Mouse (Mus musculus) lung, embryonic 16.5 days (tissue): Measurements from ENCODE around the gene Prkcg. TPM values are rescaled to one million over a fixed set of nuclear protein-coding genes. Genes with fewer than 3 reads are reported as not detected.

Source experiments
- ATAC-seq: fragments of 200-750 bp; cut with Nextera tagmentation; 2 replicates; pipeline ENCODE4 v1.8.0; 2017; ENCODE audit warnings: low read depth, mild to moderate bottlenecking, moderate library complexity
- H3K27ac ChIP-seq: fragments of 300-500 bp; sonication (generic); 2 replicates; pipeline ENCODE4 v1.5.1; 2014; ENCODE audit warnings: mild to moderate bottlenecking, control low read depth, low read length
- H3K27me3 ChIP-seq: fragments of 300-500 bp; sonication (generic); 2 replicates; pipeline ENCODE4 v1.6.1; 2014; ENCODE audit warnings: low read depth, low read length, mixed read lengths; ENCODE audit not compliant: control insufficient read depth, insufficient read depth
- H3K36me3 ChIP-seq: fragments of 300-500 bp; sonication (generic); 2 replicates; pipeline ENCODE4 v1.6.1; 2014; ENCODE audit warnings: low read length; ENCODE audit not compliant: control insufficient read depth, insufficient read depth
- H3K4me1 ChIP-seq: fragments of 300-500 bp; sonication (generic); replicated peaks from 2 replicates; pipeline ENCODE4 v1.6.1; 2014; ENCODE audit warnings: low read length, mixed read lengths; ENCODE audit not compliant: control insufficient read depth, insufficient read depth
- H3K4me2 ChIP-seq: fragments of 300-500 bp; sonication (generic); 2 replicates; pipeline ENCODE4 v1.6.1; 2014; ENCODE audit warnings: low read depth, low read length, control low read depth
- H3K4me3 ChIP-seq: fragments of 300-500 bp; sonication (generic); 2 replicates; pipeline ENCODE4 v1.5.1; 2014; ENCODE audit warnings: mild to moderate bottlenecking, low read length, control low read depth
- H3K9ac ChIP-seq: fragments of 300-500 bp; sonication (generic); 2 replicates; pipeline ENCODE4 v1.6.1; 2014; ENCODE audit warnings: low read length, control low read depth
- H3K9me3 ChIP-seq: fragments of 300-500 bp; sonication (generic); 2 replicates; pipeline ENCODE4 v1.6.1; 2016; ENCODE audit warnings: low read length; ENCODE audit not compliant: control insufficient read depth
- WGBS: fragments of 180-500 bp; shearing (Covaris S2); extraction: QIAGEN DNeasy Blood & Tissue Kit; methylation state at CpG from one replicate; pipeline ENCODE4 v1.1.7; 2014; 5-methylcytosine and 5-hydroxymethylcytosine counted together
- polyA plus RNA-seq: library from polyadenylated mRNA; unstranded; fragments of >200 nt; fragmentation: Nextera tagmentation; extraction: Ambion mirVana; gene quantifications from 2 replicates; pipeline ENCODE4 v1.2.1, GENCODE M21; 2015

Prkcg gene
- polyA plus RNA-seq, 1 experiment from 2014 or later: 0.24 TPM

DNA sequence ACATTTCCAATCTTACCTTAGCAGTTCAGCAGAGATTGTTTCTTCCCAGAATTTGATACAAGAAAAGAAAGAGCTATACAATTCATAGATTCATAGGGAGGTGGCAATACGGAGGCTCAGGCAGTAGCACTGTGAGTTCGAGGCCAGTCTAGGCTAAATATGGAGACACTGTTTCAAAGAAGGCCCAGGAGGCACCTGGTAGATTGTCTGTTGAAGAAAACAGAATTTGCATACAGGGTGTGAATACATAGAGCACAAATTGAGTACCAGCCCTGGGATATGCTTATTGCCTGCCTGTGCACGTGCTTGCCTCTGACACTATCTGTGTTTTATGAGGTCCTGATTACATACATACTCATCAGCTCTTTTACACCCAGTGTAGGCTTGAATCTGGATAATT, 17.4 kb downstream of the Prkcg start:
- Histone ChIP-seq H3K4me1 (peaks cover 12% of the 10 kb centered on the region), H3K27ac (no peak overlapping the region), H3K27me3 (peaks cover 21% of the 10 kb centered on the region), H3K4me3 (no peak overlapping the region), H3K9me3 (0 out of 2 replicates have a peak, but pooled peaks cover 3% of the 10 kb centered on the region), H3K9ac (no peak overlapping the region), H3K36me3 (no peaks in the 10 kb centered on the region), H3K4me2 (no peak overlapping the region)
- ATAC-seq: no peak
- WGBS: 74% methylated on average over 3 of the region's 3 CpGs

DNA sequence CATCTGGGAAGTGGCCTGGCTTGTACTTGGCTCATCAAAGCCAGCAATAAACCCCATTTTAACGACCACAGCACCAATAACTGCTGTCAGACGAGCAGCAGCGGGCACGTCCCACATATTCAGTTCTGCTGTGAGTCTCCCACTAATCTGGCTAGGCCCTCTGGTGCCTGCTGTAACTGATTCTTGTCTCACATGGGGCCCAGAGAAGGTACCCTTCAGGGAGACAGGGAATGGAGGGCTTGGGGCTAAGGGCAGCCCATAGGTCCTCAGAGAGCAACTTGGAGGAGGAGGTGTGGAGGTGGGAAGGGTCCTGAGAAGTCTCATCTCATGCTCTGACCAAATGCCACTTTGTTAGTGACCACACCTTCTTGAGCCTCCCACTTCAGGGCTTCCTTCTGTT, 19.7 kb downstream of the Prkcg start:
- 0 out of 2 replicates have a peak, but pooled peaks cover 3% of the 10 kb centered on the region for H3K9me3 ChIP-seq
- no peak overlapping the region for H3K9ac ChIP-seq
- H3K4me2 ChIP-seq: no peak overlapping the region
- H3K4me1 ChIP-seq: no peaks in the 10 kb centered on the region
- 59% methylated on average over 4 of the region's 4 CpGs for WGBS
- no peak overlapping the region for H3K27ac ChIP-seq
- H3K27me3 ChIP-seq: peaks cover 16% of the 10 kb centered on the region
- ATAC-seq: no peak
- H3K4me3 ChIP-seq: no peak overlapping the region
- no peaks in the 10 kb centered on the region for H3K36me3 ChIP-seq

DNA sequence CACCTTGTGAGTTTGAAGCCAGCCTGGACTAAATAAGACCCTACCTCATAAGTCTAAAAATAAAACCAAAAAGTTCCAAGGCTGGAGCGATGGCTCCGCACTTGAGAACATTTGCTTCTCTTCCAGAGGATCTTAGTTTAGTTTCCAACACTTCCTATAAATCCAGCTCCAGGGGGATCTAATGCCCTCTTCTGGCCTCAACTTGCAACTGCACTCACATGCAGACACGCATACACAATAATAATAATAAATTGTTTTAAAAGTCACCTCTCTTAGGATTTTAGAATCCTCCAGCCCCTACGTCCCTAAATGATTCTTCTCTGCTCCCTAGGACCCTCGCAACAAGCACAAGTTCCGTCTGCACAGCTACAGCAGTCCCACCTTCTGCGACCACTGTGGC, 21.3 kb downstream of the Prkcg start:
- WGBS: 96% methylated on average over 7 of the region's 7 CpGs
- no peak for ATAC-seq
- Histone ChIP-seq H3K9ac (no peak overlapping the region), H3K36me3 (no peaks in the 10 kb centered on the region), H3K9me3 (0 out of 2 replicates have a peak, but pooled peaks cover 3% of the 10 kb centered on the region), H3K4me2 (no peak overlapping the region), H3K27me3 (peaks cover 3% of the 10 kb centered on the region; the same call in 1 of the 2 replicates), H3K27ac (no peak overlapping the region), H3K4me3 (no peak overlapping the region), H3K4me1 (no peaks in the 10 kb centered on the region)

DNA sequence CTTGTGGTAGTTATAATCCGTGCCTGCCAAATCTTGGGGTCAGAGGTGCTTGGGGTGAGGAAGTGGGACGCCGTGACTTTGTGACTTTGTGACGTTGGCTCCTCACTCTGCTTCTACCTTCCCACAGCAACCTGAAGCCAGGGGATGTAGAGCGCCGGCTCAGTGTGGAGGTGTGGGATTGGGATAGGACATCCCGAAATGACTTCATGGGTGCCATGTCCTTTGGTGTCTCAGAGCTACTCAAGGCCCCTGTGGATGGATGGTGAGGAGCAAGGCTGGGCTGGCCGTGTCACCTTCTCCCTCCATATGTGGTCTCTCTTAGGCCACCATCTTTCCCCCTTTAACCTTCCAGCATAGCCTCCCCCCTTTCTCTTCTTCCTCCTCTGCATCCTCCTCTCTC, 24.6 kb downstream of the Prkcg start:
- no peak overlapping the region for H3K27ac ChIP-seq
- no peak overlapping the region for H3K4me3 ChIP-seq
- H3K27me3 ChIP-seq: no peaks in the 10 kb centered on the region
- no peak overlapping the region for H3K4me2 ChIP-seq
- H3K9ac ChIP-seq: no peak overlapping the region
- WGBS: 73% methylated on average over 8 of the region's 8 CpGs
- H3K36me3 ChIP-seq: no peaks in the 10 kb centered on the region
- peak; percentile 31; the same call in 1 of the 2 replicates for ATAC-seq
- H3K4me1 ChIP-seq: no peaks in the 10 kb centered on the region
- H3K9me3 ChIP-seq: 0 out of 2 replicates have a peak, but pooled peaks cover 3% of the 10 kb centered on the region

DNA sequence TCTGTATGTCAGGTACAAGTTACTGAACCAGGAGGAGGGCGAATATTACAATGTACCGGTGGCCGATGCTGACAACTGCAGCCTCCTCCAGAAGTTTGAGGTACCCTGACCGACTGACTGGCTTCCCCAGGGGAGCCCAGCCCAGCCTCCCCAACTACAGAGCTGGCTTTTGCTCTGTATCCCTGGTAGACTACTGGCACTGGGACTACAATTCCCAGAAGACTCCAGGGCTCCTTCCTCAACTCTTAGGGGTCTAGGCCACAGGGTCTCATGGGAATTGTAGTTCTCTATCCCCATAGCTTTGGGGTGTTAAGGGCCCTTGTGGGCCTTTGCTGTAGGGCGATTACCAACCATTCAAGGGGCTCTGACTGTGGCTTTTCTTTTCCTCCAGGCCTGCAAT, 25.1 kb downstream of the Prkcg start:
- H3K4me2 ChIP-seq: no peak overlapping the region
- H3K27me3 ChIP-seq: no peaks in the 10 kb centered on the region
- no peaks in the 10 kb centered on the region for H3K4me1 ChIP-seq
- H3K9me3 ChIP-seq: 0 out of 2 replicates have a peak, but pooled peaks cover 3% of the 10 kb centered on the region
- H3K4me3 ChIP-seq: no peak overlapping the region
- 67% methylated on average over 5 of the region's 5 CpGs for WGBS
- no peak overlapping the region for H3K27ac ChIP-seq
- H3K9ac ChIP-seq: no peak overlapping the region
- no peaks in the 10 kb centered on the region for H3K36me3 ChIP-seq
- ATAC-seq: no peak

DNA sequence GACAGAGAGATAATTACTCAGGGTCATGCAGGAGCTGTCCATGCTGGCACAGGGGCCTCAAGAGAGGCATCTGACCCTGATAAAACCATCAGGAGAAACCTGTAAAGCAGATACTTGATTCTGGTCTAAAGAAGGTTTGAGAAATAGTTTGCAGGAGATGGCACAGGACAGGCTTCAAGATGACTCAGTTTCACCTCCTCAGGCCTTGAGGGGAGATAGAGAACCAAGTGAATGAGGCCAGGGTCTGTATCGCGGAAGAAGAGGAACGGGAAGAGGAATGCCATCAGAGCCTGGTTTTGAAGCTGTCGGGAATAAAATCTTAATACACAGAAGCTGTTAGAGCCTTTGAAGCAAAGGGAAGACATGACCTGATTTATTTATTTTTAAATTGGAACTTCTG, 28.7 kb downstream of the Prkcg start:
- Histone ChIP-seq H3K36me3 (no peaks in the 10 kb centered on the region), H3K9ac (no peak overlapping the region), H3K4me1 (no peaks in the 10 kb centered on the region), H3K4me3 (no peak overlapping the region), H3K27me3 (no peaks in the 10 kb centered on the region), H3K4me2 (no peak overlapping the region), H3K9me3 (no peaks in the 10 kb centered on the region), H3K27ac (no peak overlapping the region)
- WGBS: 28% methylated on average over 4 of the region's 4 CpGs
- no peak for ATAC-seq

DNA sequence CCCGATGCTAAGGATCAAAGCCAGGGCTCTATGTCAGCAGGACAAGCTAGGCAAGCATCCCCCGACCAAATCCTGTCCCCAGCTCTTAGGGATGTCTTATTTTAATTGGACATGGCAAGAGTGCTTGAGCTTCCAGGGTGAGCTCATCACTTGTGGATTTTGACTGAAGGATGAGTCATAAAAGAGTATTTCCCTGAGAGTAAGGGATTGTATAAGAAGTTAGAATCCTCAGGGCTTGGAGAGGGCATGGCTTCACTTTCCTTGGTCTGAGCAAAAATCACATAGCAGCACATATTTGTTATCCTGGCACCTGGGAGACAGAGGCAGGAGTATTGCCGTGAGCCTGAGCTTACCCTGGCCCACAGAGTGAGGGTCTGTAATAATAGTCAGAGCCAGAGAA, 31.9 kb downstream of the Prkcg start:
- 47% methylated on average over 3 of the region's 3 CpGs for WGBS
- Histone ChIP-seq H3K27ac (no peak overlapping the region), H3K9ac (no peak overlapping the region), H3K36me3 (no peaks in the 10 kb centered on the region), H3K9me3 (no peaks in the 10 kb centered on the region), H3K4me2 (no peak overlapping the region), H3K4me3 (no peak overlapping the region), H3K4me1 (no peaks in the 10 kb centered on the region), H3K27me3 (no peaks in the 10 kb centered on the region)
- no peak for ATAC-seq

DNA sequence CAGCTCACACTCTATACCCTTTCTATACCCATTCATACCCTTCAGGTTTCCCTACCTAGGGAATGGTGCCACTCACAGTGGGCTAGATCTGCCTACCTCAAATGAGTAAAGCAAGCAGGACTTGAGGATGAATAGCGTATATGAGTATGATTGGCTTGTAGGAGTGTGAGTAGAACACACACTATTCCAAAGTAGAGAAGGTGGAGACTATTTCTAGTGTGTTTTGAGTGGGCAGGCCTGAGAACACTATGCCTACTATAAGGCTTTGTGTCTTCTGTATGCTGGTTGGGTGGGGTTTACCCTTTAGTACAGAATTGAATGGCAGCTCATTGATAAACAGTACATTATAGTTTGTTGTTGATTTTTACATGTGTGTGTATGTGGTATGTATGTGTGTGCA, 34.8 kb downstream of the Prkcg start:
- H3K4me3 ChIP-seq: no peak overlapping the region
- no peaks in the 10 kb centered on the region for H3K36me3 ChIP-seq
- H3K9me3 ChIP-seq: no peaks in the 10 kb centered on the region
- 79% methylated on average over 1 of the region's 1 CpGs for WGBS
- H3K4me2 ChIP-seq: no peak overlapping the region
- ATAC-seq: no peak
- H3K9ac ChIP-seq: no peak overlapping the region
- H3K4me1 ChIP-seq: no peaks in the 10 kb centered on the region
- H3K27me3 ChIP-seq: no peaks in the 10 kb centered on the region
- H3K27ac ChIP-seq: no peak overlapping the region

DNA sequence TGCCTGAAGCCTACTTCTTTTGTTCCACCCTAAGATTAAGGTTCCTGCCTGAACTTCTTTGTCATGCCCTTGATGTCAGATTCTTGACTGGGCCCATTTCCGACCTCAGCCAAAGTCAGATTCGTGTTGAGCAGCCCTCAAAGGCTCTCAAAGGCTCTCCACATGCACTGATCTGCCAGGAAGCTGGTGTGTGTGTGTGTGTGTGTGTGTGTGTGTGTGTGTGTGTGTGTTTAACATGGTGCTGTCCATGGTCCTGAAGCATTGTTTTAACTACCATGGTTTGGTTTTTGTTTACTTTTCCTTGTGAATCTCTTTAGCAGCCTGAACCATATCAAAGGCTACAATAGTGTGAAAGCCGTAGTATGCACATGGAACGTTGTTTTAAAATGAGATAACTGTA, 39.0 kb downstream of the Prkcg start:
- ATAC-seq: no peak
- Histone ChIP-seq H3K4me3 (no peak overlapping the region), H3K9me3 (no peaks in the 10 kb centered on the region), H3K27me3 (peaks cover 11% of the 10 kb centered on the region), H3K4me1 (peaks cover 11% of the 10 kb centered on the region), H3K27ac (no peak overlapping the region), H3K4me2 (no peak overlapping the region), H3K36me3 (no peaks in the 10 kb centered on the region), H3K9ac (no peak overlapping the region)
- WGBS: 35% methylated on average over 4 of the region's 4 CpGs
